Mouse (Mus musculus) testis, postnatal 14 days (tissue): ENCODE measurements around the gene Dscaml1.

ENCODE experiments used
- DNase-seq: peaks from one replicate; pipeline ENCODE4 v3.0.0; 2021; ENCODE audit warnings: low spot score

Gene Dscaml1

DNA sequence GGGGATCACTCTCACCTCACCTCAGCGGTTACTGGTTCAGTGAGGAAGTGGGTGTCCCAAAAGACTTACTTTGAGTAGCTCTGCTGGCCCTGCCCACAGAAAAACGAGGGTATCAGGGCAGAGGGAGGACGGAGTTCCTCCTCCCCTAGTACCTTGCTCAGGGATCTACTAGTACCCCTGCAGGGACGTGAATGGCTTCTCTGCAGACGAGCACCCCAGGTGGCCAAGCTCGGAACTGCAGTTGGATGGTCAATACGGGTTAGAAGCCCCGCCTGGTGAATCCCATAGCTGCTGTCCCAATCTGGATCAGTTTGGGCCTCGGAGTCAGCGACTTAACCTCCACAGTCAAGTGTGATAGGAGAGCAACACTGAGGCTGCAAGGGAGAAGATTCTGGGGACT lies 14.1 kb upstream of the Dscaml1 start:
- DNase-seq, result peak; percentile 85

DNA sequence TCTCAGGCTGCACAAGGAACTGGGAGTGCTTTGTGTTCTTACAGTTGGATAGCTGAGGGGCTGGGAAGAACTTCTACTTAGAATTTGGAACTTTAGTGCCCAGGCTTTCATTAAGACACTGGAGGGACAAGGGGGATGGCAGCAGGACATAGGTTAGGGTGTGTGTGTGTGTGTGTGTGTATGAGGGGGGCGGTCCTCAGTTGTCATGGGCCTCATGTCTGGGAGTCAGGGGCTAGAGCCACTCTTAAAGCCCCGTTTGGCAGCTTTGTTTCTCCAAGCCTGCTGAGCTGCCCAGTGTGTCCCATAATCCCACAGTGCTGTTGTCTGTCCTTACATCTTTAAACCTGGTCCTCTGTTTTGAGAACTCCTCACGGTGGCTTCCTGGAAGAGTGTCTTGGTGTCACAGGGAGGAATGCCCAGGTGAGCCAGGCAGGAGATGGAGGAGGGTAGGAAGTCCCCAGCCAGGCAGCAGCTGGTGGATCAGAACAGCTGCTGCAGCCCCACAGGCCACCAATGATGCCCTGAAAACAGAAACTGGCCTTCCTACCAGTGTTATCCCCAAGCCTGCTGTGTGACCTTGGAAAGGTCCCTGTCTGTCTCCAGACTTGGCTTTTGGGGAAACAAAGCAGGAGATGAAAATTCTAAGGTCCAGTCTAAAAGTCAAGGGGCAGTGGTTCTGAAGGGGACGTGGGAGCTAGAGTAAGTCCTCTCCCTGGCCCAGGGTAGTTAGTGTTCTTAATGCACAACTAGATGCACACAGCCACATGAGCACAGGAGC lies 13.5 kb upstream of the Dscaml1 start:
- no peak for DNase-seq

DNA sequence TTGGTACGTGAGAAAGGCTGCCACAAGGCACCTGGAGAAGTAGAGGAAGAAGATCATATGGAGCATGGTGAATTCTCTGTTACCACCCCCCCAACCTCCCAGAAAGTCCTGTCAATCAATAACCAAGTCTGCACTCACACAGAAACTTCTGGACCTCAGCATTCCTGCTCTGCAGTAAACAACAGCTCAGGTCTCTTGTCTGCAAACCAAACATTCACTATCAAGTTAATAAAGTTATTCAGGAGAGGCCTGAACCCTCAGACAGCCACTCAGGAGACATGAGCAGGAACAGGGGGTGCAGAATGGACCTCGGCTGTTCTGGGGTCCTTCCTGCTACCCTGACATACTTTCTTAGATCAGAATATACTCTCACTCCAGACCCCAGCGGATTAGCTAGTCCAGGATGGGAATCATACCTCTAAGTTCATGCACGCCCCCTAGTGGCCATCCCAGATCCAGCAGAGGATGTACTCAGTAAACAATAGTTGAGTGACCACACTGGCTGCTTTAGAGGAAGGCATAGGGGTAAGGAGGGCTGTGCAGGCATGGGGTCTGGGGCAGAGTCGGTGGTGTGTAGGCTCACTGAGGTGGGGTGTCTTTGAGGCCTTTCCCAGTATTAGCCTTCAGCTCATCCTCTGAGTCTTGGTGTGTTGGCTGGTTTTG lies 12.8 kb upstream of the Dscaml1 start:
- DNase-seq, result peak; percentile 53

DNA sequence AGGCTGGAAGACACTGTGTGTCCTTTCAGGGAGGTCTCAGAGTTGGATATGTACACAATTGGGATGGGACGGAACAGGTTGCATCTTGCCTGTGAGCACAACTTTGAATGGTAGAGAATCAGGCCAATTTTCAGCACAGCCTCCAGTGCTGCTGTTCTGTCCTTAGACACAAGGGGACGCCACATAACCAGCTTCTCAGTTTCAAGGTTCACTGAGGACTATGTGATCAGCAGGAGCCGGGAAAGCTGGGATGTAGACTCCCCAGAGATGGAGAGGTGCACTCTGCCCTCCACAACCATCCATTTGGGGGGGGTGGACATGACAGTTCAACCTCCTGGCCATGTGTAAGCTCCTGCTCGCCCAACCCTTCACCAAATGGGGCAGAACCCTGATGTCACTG lies 10.5 kb upstream of the Dscaml1 start:
- no peak for DNase-seq

DNA sequence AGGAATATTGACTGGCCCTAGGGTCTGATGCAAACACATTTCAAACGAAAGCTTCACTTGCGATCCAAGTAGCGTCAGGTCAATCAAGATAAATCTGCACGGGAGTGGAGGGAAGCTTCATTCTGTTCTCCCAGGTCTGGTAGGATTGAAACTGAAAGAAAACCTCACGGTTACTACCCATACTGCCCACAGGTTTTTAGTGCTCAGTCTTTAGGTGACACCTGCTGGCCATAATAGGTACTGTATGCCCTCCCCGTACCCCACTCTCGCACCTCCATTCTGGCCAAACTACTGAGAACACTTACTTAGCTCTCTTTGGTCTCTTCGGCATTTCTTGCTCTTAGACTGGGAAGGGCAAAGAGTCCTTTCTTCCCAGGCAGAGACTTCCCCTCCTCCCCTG lies 9.2 kb upstream of the Dscaml1 start:
- DNase-seq, result no peak

DNA sequence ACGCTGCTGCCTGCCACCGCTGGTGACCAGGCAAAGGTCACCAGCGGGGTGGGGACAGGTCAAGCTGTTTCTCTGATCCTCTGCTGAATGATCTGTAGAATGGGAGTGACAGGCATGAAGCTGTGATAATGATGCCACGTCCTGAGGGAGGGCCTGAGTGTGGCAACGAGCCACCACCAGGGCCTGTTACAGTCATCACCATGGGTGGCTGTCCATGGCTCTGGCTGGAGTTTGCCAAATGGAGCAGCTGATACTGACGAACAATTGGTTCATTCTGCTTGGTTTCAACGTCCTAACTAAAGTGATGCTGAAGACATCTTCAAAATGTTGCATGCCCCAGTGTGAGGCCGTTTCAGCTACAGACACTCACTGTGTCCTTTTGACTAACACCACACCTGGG lies 8.2 kb upstream of the Dscaml1 start:
- no peak for DNase-seq

DNA sequence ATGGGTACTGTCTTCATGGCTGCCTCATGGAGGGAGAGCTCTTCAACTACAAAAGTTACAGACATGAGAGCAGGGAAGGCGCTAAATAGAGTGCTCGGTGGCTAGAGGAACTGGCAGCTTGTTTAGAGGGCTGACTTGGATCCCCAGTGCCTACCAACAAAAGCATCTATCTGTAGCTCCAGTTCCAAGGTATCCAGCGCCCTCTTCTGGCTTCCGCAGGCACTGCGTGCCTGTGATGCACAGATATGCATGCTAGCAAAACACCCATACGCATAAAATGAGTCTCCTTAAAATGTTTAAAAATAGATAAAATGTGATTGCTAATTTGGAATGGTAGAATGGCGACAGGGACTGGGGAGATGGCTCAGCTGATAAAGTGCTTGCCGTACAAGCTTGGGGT lies 5.2 kb upstream of the Dscaml1 start:
- no peak for DNase-seq

DNA sequence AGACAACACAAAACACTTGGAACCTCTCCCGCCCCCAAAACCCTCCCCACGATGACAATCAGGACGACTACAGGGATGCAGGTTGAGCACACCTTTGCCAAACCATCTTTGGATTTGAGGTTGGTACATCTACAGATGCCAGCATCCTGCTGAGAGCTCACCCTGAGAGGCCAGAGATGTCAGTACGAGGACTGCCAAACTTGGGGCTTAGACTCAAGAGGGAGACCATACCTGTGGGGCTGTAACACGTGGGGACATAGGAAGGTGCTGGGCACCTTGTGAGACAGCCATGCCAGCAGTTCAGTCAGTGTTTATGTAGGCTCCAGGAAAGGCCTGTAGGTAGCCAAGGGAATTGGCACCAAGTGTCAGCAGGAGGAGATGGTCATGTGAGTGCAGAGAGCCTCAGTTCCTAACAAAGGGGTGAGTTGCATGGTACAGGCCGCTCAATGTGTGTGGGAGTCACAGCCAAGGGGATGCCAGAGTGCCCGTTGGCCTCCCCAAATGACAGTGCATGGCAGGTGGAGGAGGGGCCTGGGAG lies 3.6 kb upstream of the Dscaml1 start:
- no peak for DNase-seq

DNA sequence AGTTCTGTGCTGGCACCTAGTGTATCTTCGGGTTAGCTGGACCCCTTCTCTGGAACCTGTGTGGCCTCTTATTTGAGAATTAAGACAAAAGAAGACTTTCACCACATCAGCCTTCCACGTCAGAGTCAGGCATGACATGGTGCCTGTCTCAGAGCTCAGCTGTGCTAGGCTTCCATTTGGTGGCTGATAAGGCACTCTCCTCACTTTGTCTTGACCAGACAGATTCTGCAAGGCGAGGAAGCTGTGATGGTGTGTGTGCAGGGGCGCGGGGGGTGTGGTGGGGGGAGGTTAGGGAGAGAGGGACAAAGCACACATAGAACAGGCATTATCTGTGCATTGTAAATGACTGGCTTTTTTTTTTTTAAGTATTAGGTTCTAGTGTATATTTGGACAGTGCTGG lies 3.0 kb downstream of the Dscaml1 start:
- DNase-seq, result no peak

DNA sequence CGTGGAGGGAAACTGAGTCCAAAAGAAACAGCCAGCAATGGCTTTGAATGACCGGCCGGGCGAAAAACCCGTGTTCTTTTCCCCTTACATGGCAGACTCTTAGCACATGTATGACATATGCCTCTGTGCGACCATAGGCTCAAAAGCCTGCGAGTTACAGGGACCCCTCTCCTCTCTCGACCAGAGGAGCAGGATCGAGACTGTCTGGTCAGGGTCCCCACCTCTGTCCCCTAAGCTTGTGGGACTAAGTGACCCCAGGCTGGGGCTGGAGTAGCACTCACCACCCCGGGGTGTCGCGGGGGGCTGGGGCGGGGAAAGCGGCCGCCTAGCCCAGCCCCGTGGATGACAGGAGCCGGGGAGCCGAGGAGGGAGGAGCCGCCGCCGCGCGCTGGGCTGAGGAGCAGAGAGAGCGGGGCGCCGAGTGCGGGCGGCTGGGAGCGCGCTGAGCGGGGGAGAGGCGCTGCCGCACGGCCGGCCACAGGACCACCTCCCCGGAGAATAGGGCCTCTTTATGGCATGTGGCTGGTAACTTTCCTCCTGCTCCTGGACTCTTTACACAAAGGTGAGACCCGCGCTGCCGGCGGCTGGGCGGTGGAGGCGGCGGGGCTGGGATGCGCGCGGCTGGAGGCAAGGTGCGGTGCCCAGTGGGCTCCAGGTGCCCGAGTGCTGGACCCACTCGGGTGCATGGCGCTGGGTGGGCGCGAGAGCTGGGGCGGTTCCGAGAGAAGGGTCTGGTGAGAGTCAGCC lies 3.7 kb downstream of the Dscaml1 start:
- DNase-seq, result no peak

DNA sequence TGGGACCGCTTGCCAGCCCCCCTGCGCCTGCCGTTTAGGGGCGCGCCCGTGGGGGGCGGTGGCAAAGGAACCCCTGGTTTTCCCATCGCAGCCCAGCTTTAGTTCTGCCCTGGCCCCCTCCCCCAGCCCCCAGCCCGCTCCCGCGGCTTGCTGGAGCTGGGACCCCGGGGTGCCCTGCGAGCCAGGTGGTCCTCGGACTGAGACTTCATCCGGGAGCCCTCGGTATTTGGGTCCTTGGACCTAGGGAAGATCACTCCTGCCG lies 4.2 kb downstream of the Dscaml1 start:
- no peak for DNase-seq

DNA sequence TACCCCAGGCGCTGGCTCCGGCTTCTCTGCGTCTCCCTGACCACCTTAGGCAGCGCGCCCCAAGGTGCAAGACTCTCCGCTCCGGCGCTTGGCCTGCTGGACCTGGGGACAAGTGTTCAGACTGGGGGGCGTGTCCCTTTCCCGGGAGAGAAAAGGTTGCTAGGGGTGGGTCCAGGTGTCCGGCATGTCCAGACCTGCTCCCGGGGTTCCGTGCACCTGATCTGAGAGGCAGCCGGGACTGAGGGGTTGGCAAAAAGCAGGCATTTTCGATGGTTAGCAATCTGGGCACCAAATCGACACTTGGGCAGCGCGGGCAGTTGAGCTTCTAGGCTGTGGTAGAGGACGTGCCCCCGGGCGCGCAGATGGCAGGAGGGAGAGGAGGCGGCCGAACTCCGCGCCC lies 4.7 kb downstream of the Dscaml1 start:
- no peak for DNase-seq

DNA sequence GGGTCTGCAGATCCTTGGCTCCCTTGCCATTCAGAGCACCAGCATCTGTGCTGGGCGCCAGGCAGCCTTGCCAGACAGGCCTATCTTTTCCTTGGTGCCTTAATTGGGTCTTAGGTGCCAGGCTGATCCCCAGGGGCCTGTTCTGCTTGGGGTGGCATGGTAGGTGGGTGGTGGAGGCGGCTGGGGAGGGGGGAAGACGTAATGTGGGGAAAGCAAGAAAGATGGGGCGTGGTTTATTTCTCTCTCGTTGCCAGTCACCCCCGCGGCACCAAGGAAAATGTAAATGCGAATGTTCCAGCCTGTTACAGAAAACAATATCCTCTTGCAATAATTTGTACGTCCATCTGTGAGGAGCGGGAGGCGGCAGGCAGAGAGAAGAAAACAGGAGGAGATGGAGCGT lies 6.2 kb downstream of the Dscaml1 start:
- DNase-seq, result no peak

DNA sequence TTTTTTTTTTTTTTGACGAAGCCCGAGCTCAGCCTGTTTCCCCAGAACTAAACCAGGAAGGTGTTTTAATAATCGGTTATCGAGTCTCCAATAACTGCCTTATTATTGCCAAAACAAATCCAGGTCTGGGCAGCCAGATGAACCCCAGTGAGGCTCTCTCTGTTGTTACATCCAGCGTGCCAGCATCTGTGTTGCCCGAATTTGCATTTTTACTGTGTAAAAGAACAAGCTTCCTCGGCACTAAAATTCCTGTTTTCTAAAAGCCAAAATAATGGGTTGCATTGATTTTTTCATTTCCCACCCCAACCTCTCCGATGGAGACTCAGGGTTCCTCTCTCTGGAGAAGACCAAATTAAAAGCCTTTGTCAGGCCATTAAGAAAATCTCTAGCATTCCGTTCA lies 6.7 kb downstream of the Dscaml1 start:
- no peak for DNase-seq

DNA sequence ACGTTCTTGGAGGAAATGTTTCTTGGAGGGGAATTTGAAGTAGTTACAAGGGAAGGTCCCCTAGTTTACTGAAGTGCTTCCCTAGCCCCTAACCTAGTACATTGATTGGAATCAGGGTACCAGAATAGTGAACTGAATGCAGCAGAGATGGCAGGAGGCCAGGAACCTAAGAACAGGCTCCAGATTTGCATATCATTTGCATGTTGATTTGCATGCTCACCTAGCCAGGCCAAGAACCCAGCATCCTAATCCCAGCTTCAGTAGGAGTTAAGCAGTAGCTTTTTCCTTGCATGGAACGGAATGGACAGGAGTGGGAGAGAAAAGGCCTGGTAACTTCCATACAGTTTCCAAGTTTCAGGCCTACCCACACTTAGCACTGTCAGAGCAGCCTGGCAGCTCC lies 7.7 kb downstream of the Dscaml1 start:
- no peak for DNase-seq

DNA sequence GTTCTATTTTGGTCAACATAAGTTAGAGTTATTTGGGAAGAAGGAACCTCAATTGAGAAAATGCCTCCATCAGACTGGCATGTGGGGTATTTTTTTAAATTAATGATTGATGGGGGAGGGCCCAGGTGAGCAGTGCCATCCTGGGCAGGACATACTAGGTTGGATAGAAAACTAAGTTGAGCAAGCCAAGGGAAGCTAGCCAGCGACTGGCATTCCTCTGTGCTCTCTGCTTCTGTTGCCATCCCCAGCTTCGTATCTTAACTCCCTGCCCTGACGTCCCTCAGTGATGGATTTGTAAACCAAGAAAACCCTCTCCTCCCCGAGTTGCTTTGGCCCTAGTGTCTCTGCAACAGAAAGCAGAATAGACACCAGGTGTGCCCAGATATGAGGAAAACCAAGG lies 12.6 kb downstream of the Dscaml1 start:
- DNase-seq, result no peak

DNA sequence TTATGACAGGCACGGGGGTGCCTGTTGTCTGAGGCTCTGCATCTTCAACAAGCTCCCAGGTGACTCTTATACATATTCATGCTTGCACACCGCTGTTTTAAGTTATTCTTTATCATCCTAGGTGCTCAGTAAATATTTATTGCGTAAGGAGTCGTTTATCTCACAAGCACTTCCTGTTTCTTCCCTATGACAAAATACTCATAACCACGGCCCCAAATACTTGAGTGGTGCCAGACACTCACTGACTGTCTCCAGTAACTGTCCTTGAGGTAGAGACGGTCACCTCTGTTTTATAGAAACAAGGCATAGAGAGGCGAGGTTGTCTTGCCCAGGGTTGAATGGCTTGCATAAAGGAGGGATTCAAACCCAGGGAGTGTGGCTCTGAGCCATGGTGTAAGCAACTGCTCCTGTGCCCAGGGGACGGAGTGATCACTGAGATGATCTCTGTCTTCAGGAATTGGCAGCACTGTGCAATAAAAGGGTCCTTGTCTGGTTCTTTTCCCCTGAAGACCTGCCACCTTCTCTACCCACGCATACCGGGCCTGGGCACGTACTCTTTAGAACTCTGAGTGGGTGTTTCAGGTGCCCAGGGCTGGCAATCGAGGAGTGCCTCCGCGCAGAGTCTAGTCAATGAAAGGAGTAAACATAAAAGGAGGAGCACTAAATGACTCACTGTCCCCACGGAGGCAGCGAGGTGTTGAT lies 13.8 kb downstream of the Dscaml1 start:
- no peak for DNase-seq

DNA sequence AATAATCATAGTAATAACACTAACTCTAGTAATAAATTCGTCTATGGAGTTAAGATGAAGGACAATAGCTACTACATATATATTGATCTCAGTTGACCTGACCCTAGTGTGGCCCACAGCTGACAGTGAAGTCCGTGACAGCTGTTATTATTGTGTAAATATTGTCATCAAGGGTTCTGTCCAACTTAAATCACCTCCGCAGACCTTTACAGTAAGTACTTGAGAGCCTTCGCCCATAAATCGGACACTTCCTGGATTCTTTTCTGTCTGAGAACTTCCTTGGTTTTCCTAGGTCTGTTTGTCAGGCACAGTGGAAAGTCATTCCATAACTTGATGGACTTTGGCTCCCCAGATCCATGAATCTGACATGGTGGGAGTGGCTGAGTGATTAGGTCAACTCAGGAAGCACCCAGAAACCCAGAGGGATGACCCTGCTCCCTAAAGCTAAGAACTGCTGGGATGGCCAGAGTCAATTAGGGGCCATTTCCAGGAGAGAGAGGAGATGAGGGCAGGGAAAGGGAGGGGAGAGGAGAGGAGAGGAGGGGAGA lies 17.9 kb downstream of the Dscaml1 start:
- no peak for DNase-seq

DNA sequence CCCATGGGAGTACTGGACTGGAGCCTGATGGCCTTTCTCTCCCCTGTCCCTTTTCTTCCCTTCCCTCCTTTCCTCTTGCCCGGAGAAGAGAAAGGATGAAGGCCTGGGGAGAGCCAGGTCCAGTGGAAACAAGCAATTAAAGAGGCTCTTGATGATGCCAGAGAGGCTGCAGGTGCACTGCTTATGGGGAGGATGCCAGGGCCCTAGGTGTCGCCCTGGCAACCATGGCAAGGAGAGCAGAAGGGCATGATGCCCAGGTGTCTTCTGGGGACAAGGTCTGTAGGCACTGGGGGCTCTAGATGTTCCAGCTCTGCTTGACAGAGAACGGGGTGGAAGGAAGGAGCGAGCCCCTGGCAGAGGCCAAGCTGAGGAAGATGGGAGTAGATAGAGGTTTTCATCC lies 23.2 kb downstream of the Dscaml1 start:
- no peak for DNase-seq

DNA sequence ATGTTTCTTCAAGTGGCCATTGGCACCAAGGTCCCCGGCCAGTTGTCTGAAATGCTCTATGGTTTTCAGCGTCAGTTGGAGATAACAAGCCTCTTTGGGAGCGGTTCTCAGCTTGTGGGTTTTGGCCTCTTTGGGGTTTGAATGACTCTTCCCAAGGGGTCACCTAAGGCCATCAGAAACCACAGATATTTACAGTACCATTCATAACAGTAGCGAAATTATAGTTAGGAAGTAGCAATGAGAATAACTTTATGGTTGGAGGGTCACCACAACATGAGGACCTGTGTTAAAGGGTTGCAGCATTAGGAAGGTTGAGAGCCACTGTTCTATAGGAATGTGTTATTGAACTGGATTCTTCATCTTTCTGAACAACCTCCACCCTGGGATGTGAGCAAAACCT lies 24.9 kb downstream of the Dscaml1 start:
- DNase-seq, result no peak

DNA sequence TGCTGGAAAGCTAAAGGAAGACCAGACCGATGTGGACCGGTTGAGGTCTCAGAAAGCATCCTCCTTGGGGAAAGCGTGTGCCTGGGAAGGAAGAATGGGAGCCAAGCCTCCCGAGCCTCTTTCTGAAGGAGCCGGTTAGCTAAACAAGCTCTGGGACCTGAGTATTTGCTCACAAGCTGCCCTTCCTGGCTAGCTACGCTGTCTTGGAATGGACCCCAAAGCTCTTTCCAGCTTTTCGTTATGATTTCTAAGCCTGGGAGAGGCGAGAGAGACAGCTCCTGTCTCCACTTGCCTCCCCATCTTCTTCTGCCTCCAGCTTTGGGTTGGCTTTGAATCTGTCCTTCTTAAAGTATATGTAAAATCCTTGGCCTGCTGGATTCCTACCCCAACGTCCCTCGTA lies 27.6 kb downstream of the Dscaml1 start:
- no peak for DNase-seq

DNA sequence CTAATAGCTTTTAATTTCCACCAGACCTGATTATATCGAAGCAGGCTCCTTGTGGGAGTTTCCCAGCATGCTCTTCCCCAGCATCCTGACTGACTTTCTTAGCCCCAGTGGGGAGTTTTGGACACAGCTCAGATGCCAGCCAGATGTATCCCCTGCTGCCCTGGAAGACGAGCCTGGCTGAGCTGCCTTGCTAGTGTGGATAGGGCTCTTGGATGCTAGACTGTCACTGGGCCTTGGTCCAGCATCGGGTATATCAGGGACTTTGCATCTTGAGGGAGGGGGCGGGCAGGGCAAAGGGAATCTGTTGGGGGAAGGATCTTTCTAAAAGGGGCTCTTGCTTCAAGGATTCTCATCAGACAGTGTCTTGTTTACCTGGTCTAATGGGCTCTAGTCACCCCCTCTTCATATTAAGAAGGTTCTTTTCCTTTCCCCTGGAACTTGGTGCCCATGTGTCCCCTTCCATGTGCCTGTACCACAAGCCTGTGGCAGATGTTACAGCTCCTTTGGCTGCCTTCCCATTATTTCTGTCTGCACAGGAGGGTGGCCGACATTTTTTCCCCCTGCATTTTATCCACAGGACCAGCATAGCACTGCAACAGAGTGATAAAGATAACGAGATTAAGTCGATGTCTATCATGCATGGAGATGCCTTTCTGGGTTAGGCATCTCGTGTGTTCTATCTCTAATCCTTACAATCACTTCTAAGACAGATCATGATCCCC lies 28.6 kb downstream of the Dscaml1 start:
- DNase-seq, result no peak
